Mouse (Mus musculus): ENCODE measurements around the gene Fbxw2.
"Not testable (repeated sequence)": the region's sequence is repeated elsewhere in the genome, so short reads cannot be mapped to it uniquely, and the experiment has no call there.

Gene Fbxw2

GRCm38 (mm10) chr2:34773673-34774072 lies 52.4 kb downstream of the Fbxw2 start:
- peak; percentile 22 for DNase-seq (ENCODE audit: low read depth, low spot score)

GRCm38 (mm10) chr2:34772252-34773235 lies 53.6 kb downstream of the Fbxw2 start:
- peak; percentile 91 for DNase-seq (ENCODE audit: low read depth, low spot score)

DNA sequence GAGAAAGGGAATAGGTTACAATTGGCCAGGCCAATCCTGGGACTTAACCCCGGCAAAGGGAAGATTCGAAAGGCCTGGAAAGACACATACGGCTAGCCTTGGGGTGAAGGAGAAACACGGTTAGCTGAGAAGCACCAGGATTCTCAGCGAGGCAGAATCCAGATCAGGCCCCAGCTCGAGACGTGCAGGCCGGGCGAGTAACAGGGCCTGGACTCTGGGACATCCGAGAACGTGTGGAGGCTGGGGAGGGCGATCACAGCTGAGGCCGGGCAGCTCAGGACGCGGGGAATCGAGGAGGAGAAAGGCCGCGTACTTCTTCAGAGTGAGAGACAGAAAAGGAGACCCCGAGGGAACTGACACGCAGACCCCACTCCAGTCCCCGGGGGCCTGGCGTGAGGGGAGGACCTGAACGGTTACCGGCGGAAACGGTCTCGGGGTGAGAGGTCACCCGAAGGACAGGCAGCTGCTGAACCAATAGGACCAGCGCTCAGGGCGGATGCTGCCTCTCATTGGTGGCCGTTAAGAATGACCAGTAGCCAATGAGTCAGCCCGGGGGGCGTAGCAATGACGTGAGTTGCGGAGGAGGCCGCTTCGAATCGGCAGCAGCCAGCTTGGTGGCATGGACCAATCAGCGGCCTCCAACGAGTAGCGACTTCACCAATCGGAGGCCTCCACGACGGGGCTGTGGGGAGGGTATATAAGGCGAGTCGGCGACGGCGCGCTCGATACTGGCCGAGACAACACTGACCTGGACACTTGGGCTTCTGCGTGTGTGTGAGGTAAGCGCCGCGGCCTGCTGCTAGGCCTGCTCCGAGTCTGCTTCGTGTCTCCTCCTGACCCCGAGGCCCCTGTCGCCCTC lies 54.5 kb downstream of the Fbxw2 start, which contains the start of gene Hspa5:
Gene Hspa5, plus strand, starts transcription at position 603 of the 859 bp plus-strand sequence.
- peak; percentile 99 for DNase-seq (ENCODE audit: low read depth, low spot score)

DNA sequence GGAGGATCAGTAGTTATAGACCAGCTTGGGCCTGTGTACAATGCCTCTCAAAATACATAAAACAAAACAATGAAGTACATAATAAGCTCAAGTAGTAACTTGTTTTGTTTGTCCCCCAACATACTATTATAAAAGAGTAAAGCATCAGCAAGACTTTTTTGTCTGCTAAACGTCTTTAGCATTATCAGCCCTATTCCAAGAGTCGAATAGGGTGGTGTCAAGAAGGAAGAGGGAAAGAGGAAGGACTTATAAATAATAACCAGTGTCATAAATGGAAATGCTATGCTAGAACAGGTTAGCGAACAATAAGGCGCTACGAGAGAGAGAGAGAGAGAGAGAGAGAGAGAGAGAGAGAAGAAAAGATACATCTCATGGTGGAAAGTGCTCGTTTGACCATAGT lies 55.2 kb downstream of the Fbxw2 start:
- no peak for DNase-seq (ENCODE audit: low read depth, low spot score)

GRCm38 (mm10) chr2:34770049-34770448 lies 56.1 kb downstream of the Fbxw2 start:
- DNase-seq (ENCODE audit: low read depth, low spot score), result no peak

DNA sequence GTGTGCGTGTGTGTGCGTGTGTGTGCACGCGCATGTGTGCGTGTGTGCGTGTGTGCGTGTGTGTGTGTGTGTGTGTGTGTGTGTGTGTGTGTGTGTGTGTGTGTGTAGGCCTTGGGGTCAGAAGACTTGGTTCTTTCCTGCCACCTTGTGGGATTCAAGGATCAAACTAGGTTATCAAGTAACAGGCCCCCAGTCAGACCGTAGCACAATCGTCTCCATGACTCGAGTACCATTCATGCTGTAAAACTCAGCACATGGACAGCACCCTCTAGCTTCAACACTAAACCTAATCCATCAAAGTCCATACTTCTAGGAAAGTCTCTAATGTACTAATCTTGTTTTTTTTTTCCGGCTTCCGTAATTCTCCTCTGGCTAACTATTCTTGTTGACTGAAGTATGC lies 61.3 kb downstream of the Fbxw2 start:
- DNase-seq (ENCODE audit: low read depth, low spot score), result no peak

- DNase-seq (ENCODE audit: low read depth, low spot score), result peak; percentile 18
Observed at GRCm38 (mm10) chr2:34762872-34763271, 63.2 kb downstream of the Fbxw2 start.

- DNase-seq (ENCODE audit: low read depth, low spot score), result no peak
Observed at GRCm38 (mm10) chr2:34762174-34762573, 63.9 kb downstream of the Fbxw2 start.

DNA sequence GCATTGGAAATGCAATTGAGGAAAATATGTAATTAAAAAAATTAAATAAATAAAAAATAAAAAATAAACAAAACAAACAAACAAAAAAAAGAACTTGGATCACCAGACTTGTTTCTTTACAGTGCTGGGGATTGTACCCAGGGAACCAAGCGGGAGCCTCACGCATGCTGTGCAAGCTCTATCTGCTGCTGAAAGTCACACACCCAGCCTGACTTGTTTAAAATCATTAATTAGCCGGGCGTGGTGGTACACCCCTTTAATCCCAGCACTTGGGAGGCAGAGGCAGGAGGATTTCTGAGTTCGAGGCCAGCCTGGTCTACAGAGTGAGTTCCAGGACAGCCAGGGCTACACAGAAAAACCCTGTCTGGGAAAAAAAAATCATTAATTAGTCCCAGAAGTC lies 64.8 kb downstream of the Fbxw2 start:
- not testable (repeated sequence) for DNase-seq (ENCODE audit: low read depth, low spot score)

- DNase-seq (ENCODE audit: low read depth, low spot score), result no peak
Observed at GRCm38 (mm10) chr2:34757341-34757740, 68.8 kb downstream of the Fbxw2 start.

- peak; percentile 53 for DNase-seq (ENCODE audit: low read depth, low spot score)
Observed at GRCm38 (mm10) chr2:34754551-34755358, 71.4 kb downstream of the Fbxw2 start, which contains the start of gene Gapvd1. Gene Gapvd1 (minus strand): TSS chr2:34755232.
